Mouse (Mus musculus): ENCODE measurements around the gene Cdkn1a. TPM values are rescaled to one million over a fixed set of nuclear protein-coding genes. Genes with fewer than 3 reads are reported as not detected.

Gene Cdkn1a
- polyA plus RNA-seq, 1 experiment from 2014 or later = 292 TPM

GRCm38 (mm10) chr17:29047697-29048514 lies 42.9 kb upstream of the Cdkn1a start:
- Histone ChIP-seq H3K27me3 (replicated peaks; ENCODE audit: control insufficient read depth, insufficient read depth, low read length) (no peaks in the 10 kb centered on the region), H3K27ac (replicated peaks; ENCODE audit: low read depth, low read length) (no peak overlapping the region), H3K36me3 (ENCODE audit: control insufficient read depth, insufficient read depth, low read length) (peaks cover 51% of the 10 kb centered on the region), H3K9ac (ENCODE audit: low read depth, low read length) (no peak overlapping the region), H3K4me3 (ENCODE audit: low read depth, low read length) (no peak overlapping the region), H3K4me2 (ENCODE audit: low read depth, low read length) (no peak overlapping the region), H3K4me1 (ENCODE audit: control insufficient read depth, insufficient read depth, low read length) (no peaks in the 10 kb centered on the region; the same call in 1 of the 2 replicates), H3K9me3 (ENCODE audit: control insufficient read depth, low read length) (no peaks in the 10 kb centered on the region)
- DNase-seq (ENCODE audit: low spot score) = no peak
- no peak for ATAC-seq (ENCODE audit: low read depth)
- 53% methylated on average over 3 of the region's 3 CpGs for WGBS

DNA sequence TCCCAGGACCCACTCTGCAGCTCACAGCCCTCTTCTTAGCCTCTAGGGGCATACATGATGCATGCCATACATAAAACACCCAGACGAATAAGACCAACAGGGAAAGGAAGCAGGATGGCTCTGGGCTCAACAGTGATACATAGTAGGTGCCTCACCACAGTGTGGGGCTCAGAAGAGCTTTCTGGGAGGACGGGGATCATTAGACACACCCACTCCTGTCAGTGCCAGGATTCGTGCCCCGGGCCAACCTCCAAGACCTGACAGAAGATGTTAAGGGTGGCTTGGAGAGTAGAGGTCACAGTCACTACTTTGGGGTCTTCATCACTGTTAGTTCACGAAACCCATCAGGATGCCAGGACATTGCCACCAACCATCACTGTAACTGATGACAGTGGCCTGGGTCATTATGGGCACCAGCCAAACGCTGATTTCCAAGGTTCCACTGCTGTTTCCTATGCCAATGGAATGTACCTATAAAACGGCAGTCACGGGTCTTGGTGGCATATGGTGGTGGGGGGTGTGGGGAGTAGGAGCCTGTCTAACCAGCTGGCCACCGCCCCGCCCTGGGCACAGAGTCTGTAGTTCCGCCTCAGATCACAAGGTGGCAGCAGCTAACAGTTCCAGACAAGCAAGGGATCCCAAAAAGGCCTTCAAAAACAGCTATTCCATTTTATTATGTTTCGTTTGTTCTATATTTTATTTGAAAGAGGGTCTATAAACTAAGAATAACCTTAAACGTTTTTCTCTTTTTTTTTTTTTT lies 41.8 kb upstream of the Cdkn1a start:
- H3K27me3 ChIP-seq (replicated peaks; ENCODE audit: control insufficient read depth, insufficient read depth, low read length) = no peaks in the 10 kb centered on the region
- DNase-seq (ENCODE audit: low spot score) (peak; percentile 78), ATAC-seq (ENCODE audit: low read depth) (no peak)
- H3K36me3 ChIP-seq (ENCODE audit: control insufficient read depth, insufficient read depth, low read length) = peaks cover 41% of the 10 kb centered on the region
- H3K4me1 ChIP-seq (ENCODE audit: control insufficient read depth, insufficient read depth, low read length) = no peaks in the 10 kb centered on the region; the same call in 1 of the 2 replicates
- H3K4me2 ChIP-seq (ENCODE audit: low read depth, low read length) = no peak overlapping the region
- H3K9ac ChIP-seq (ENCODE audit: low read depth, low read length) = no peak overlapping the region
- WGBS = 19% methylated on average over 13 of the region's 13 CpGs
- H3K9me3 ChIP-seq (ENCODE audit: control insufficient read depth, low read length) = no peaks in the 10 kb centered on the region
- H3K4me3 ChIP-seq (ENCODE audit: low read depth, low read length) = no peak overlapping the region
- H3K27ac ChIP-seq (replicated peaks; ENCODE audit: low read depth, low read length) = no peak overlapping the region

- no peaks in the 10 kb centered on the region; the same call in 1 of the 2 replicates for H3K4me1 ChIP-seq (ENCODE audit: control insufficient read depth, insufficient read depth, low read length)
- no peak overlapping the region for H3K9ac ChIP-seq (ENCODE audit: low read depth, low read length)
- H3K27ac ChIP-seq (replicated peaks; ENCODE audit: low read depth, low read length) = no peak overlapping the region
- H3K4me3 ChIP-seq (ENCODE audit: low read depth, low read length) = no peak overlapping the region
- ATAC-seq (ENCODE audit: low read depth) = no peak
- H3K9me3 ChIP-seq (ENCODE audit: control insufficient read depth, low read length) = no peaks in the 10 kb centered on the region
- 72% methylated on average over 5 of the region's 5 CpGs for WGBS
- H3K4me2 ChIP-seq (ENCODE audit: low read depth, low read length) = no peak overlapping the region
- no peak for DNase-seq (ENCODE audit: low spot score)
- H3K36me3 ChIP-seq (ENCODE audit: control insufficient read depth, insufficient read depth, low read length) = peaks cover 35% of the 10 kb centered on the region
- no peaks in the 10 kb centered on the region for H3K27me3 ChIP-seq (replicated peaks; ENCODE audit: control insufficient read depth, insufficient read depth, low read length)
These were observed 41.3 kb upstream of the Cdkn1a start for GRCm38 (mm10) chr17:29049508-29049889.

DNA sequence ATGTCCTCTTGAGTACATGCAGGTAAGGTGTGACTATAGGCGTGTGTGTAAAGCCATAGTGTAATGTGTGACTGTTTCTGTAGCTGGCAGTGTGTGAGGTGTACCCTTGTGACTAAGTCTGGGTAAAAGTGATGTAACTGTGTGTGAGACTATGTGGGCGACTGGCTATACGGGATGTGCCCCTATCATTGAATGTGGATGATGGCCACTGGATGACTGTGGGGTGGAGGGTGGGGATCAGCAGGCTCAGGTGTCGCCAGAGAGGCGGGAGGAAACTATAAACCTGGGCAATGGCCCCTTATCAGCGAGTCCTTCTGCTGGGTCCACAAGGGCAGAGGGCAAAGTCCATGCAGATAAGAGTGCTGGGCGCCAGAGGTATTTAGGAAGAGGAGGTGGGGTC lies 40.9 kb upstream of the Cdkn1a start:
- DNase-seq (ENCODE audit: low spot score) (no peak), ATAC-seq (ENCODE audit: low read depth) (no peak)
- H3K4me3 ChIP-seq (ENCODE audit: low read depth, low read length) = no peak overlapping the region
- WGBS = 83% methylated on average over 7 of the region's 7 CpGs
- no peak overlapping the region for H3K4me2 ChIP-seq (ENCODE audit: low read depth, low read length)
- no peaks in the 10 kb centered on the region for H3K9me3 ChIP-seq (ENCODE audit: control insufficient read depth, low read length)
- H3K27ac ChIP-seq (replicated peaks; ENCODE audit: low read depth, low read length) = no peak overlapping the region
- H3K27me3 ChIP-seq (replicated peaks; ENCODE audit: control insufficient read depth, insufficient read depth, low read length) = no peaks in the 10 kb centered on the region
- no peaks in the 10 kb centered on the region; the same call in 1 of the 2 replicates for H3K4me1 ChIP-seq (ENCODE audit: control insufficient read depth, insufficient read depth, low read length)
- no peak overlapping the region for H3K9ac ChIP-seq (ENCODE audit: low read depth, low read length)
- H3K36me3 ChIP-seq (ENCODE audit: control insufficient read depth, insufficient read depth, low read length) = peaks cover 31% of the 10 kb centered on the region

DNA sequence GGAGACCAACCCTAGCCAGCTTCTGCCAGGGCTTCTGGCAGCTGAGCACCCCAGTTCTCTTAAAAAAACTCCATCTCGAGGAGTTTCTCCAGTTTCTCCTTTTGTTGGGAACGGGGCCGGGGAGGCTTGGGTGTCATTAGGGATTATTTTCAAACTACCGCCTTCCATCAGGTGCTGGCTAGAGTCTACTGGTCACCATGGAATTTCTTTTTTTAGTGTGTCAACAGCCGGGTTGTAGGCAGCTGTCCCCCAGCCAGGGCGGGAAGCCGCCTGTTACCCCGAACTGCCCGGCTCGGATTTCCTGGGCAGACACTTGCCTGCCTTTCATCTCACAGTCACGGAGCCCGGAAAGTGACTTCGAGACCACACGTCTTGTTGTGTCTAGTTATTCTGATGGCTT lies 40.0 kb upstream of the Cdkn1a start:
- Histone ChIP-seq H3K4me1 (ENCODE audit: control insufficient read depth, insufficient read depth, low read length) (peaks cover 3% of the 10 kb centered on the region), H3K27ac (replicated peaks; ENCODE audit: low read depth, low read length) (peak overlapping the region; percentile 52), H3K36me3 (ENCODE audit: control insufficient read depth, insufficient read depth, low read length) (peaks cover 22% of the 10 kb centered on the region), H3K4me2 (ENCODE audit: low read depth, low read length) (no peak overlapping the region), H3K9ac (ENCODE audit: low read depth, low read length) (no peak overlapping the region), H3K9me3 (ENCODE audit: control insufficient read depth, low read length) (no peaks in the 10 kb centered on the region), H3K4me3 (ENCODE audit: low read depth, low read length) (no peak overlapping the region), H3K27me3 (replicated peaks; ENCODE audit: control insufficient read depth, insufficient read depth, low read length) (no peaks in the 10 kb centered on the region)
- WGBS = 37% methylated on average over 14 of the region's 14 CpGs
- ATAC-seq (ENCODE audit: low read depth) (0 out of 2 replicates have a peak, but pooled peaks have one; percentile 16), DNase-seq (ENCODE audit: low spot score) (peak; percentile 60)

GRCm38 (mm10) chr17:29053067-29053466 lies 37.7 kb upstream of the Cdkn1a start:
- WGBS = 85% methylated on average over 6 of the region's 6 CpGs
- H3K27ac ChIP-seq (replicated peaks; ENCODE audit: low read depth, low read length) = peak overlapping the region; percentile 56; the same call in 1 of the 2 replicates
- H3K4me2 ChIP-seq (ENCODE audit: low read depth, low read length) = no peak overlapping the region
- no peaks in the 10 kb centered on the region for H3K9me3 ChIP-seq (ENCODE audit: control insufficient read depth, low read length)
- DNase-seq (ENCODE audit: low spot score) (no peak), ATAC-seq (ENCODE audit: low read depth) (no peak)
- peaks cover 1% of the 10 kb centered on the region; the same call in 1 of the 2 replicates for H3K36me3 ChIP-seq (ENCODE audit: control insufficient read depth, insufficient read depth, low read length)
- H3K4me1 ChIP-seq (ENCODE audit: control insufficient read depth, insufficient read depth, low read length) = peaks cover 18% of the 10 kb centered on the region
- H3K9ac ChIP-seq (ENCODE audit: low read depth, low read length) = no peak overlapping the region
- no peaks in the 10 kb centered on the region for H3K27me3 ChIP-seq (replicated peaks; ENCODE audit: control insufficient read depth, insufficient read depth, low read length)
- H3K4me3 ChIP-seq (ENCODE audit: low read depth, low read length) = no peak overlapping the region

DNA sequence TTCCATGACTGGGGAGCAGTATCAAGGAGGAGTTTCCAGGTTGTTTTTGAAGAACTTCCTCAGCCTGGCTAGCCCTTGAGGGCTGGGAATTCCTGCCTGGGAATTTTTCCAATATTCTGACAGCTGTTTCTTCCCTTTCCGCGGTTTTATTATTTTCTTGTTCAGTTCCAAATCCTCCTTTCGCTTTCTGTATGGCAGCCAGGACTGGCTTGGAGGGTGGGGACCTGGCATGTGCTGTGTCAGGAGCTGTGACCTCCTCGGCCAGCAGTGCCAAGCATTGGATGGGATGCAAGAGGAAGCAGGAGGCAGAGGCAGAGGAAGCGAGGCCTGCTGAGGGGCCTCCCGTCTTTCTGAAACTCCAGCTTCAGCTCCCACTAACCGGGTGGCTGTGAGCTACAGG lies 36.9 kb upstream of the Cdkn1a start:
- no peak overlapping the region for H3K4me3 ChIP-seq (ENCODE audit: low read depth, low read length)
- no peak overlapping the region for H3K9ac ChIP-seq (ENCODE audit: low read depth, low read length)
- H3K27me3 ChIP-seq (replicated peaks; ENCODE audit: control insufficient read depth, insufficient read depth, low read length) = no peaks in the 10 kb centered on the region
- peak; percentile 75 for DNase-seq (ENCODE audit: low spot score)
- H3K9me3 ChIP-seq (ENCODE audit: control insufficient read depth, low read length) = no peaks in the 10 kb centered on the region
- peaks cover 18% of the 10 kb centered on the region for H3K4me1 ChIP-seq (ENCODE audit: control insufficient read depth, insufficient read depth, low read length)
- no peak for ATAC-seq (ENCODE audit: low read depth)
- peak overlapping the region; percentile 56 for H3K27ac ChIP-seq (replicated peaks; ENCODE audit: low read depth, low read length)
- H3K4me2 ChIP-seq (ENCODE audit: low read depth, low read length) = no peak overlapping the region
- WGBS = 32% methylated on average over 7 of the region's 7 CpGs
- H3K36me3 ChIP-seq (ENCODE audit: control insufficient read depth, insufficient read depth, low read length) = no peaks in the 10 kb centered on the region

- no peak for DNase-seq (ENCODE audit: low spot score)
- H3K4me1 ChIP-seq (ENCODE audit: control insufficient read depth, insufficient read depth, low read length) = peaks cover 18% of the 10 kb centered on the region
These were observed 36.3 kb upstream of the Cdkn1a start for GRCm38 (mm10) chr17:29054429-29054828.

More at GRCm38 (mm10) chr17:29054429-29054828, 36.3 kb upstream of the Cdkn1a start:
- H3K27me3 ChIP-seq (replicated peaks; ENCODE audit: control insufficient read depth, insufficient read depth, low read length) = no peaks in the 10 kb centered on the region
- H3K4me2 ChIP-seq (ENCODE audit: low read depth, low read length) = no peak overlapping the region
- H3K9ac ChIP-seq (ENCODE audit: low read depth, low read length) = no peak overlapping the region
- H3K36me3 ChIP-seq (ENCODE audit: control insufficient read depth, insufficient read depth, low read length) = no peaks in the 10 kb centered on the region
- WGBS = 78% methylated on average over 6 of the region's 6 CpGs
- no peak for ATAC-seq (ENCODE audit: low read depth)
- no peak overlapping the region for H3K4me3 ChIP-seq (ENCODE audit: low read depth, low read length)
- H3K27ac ChIP-seq (replicated peaks; ENCODE audit: low read depth, low read length) = no peak overlapping the region
- no peaks in the 10 kb centered on the region for H3K9me3 ChIP-seq (ENCODE audit: control insufficient read depth, low read length)
